Mouse (Mus musculus): ENCODE results near the gene Gm7954. TPM values are rescaled to one million over a fixed set of nuclear protein-coding genes. Genes with fewer than 3 reads are reported as not detected.
"Not testable (repeated sequence)": the region's sequence is repeated elsewhere in the genome, so short reads cannot be mapped to it uniquely, and the experiment has no call there.

Gene Gm7954
- total RNA-seq (2014; fragmentation: Nextera tagmentation) (not detected in 2 replicates), total RNA-seq (2017) (not detected in 2 replicates)

DNA sequence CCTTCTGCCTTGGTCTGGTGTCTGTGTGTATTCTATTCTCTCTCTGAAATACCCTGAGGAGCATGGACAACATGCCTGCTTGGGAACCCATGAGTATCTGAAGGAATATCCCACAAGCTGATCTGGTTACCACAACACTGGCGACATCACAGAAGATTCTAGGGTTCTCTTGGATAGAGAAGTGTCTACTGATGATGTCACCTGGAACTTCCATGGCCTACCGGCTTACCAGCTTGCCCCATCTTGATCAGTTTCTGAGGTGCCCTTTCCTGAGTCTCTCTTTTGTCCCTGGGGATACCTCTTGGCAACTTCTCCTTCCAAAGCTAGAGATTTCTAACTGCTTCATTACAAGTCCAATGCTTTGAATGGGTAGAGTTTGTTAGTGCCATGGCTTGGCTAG is at the start of gene Gm7954:
TSS of gene Gm7954 (minus strand) at position 101 of the 400 bp plus-strand sequence.
- not testable (repeated sequence) for ATAC-seq (replicated peaks; ENCODE audit: poor library complexity, severe bottlenecking)

DNA sequence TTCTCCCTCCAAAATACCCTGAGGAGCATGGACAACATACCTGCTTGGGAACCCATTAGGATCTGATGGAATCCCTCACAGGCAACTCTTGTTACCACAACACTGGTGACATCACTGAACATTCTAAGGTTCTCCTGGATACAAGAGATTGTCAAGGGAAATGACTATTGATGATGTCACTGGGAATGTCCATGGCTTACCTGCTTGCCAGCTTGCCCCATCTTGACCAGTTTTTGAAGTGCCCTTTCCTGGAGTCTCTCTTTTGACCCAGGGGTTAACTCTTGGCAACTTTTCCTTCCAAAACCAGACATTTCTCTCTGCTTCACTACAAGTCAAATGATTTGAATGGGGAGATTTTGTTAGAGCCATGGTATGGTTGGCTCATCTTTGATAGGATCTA is 36.1 kb upstream of the Gm7954 start, which contains the start of gene Gm3486:
TSS of gene Gm3486 (minus strand) at position 101 of the 400 bp plus-strand sequence.
- ATAC-seq (replicated peaks; ENCODE audit: poor library complexity, severe bottlenecking), result not testable (repeated sequence)

DNA sequence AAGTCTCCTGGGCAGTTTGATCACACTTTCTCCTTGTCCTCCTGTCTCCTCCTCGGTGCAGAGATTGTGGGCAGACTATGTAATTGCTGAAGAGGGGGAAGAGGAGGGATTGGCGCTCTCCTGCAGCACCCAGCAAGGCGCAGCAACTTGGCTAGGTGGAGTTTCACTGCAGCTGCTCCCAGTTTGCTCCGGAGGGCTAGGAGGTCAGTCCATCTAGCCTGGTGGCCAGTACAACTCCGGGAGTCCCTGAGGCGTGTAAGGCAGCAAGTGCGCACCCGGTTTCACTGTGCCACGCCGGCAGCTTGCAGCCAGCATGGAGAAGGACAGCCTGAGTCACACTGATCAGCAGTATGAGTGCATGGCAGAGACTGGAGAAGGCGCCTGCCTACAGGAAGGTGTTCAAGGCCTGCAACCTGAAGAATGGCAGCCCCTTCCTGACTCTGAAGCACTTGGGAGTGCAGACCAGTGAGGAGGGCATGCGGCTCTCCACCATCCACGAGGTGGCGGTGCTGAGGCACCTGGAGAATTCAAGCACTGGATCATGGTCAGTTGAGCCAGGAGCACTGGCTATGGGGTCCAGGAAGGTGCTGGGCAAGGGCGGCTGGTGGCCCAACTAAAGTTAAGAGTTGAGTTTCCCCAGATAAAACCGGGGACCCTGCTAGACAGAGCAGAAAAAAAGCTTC is 27.8 kb downstream of the Gm7954 start:
- not testable (repeated sequence) for ATAC-seq (replicated peaks; ENCODE audit: poor library complexity, severe bottlenecking)

DNA sequence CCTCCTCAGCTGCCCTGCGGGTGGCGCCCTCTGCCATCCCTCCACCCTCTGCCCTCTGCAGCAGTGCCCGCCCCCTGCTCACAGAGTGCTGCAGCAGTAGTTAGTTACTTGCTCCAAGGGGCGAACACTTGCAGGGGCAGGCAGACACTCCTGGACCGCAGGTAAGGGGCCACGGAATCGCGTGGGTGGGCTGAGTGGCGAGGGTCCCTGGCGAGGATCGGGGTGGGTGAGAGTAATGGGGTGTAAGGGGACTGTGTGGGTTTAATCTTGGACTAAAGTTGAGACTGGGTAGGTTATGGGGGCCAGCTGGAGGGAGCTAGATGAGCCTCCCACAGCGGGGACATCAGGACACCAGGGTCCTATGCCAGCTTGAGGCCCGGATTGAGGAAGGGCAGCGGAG is 28.6 kb downstream of the Gm7954 start:
- ATAC-seq (replicated peaks; ENCODE audit: poor library complexity, severe bottlenecking), result not testable (repeated sequence)

DNA sequence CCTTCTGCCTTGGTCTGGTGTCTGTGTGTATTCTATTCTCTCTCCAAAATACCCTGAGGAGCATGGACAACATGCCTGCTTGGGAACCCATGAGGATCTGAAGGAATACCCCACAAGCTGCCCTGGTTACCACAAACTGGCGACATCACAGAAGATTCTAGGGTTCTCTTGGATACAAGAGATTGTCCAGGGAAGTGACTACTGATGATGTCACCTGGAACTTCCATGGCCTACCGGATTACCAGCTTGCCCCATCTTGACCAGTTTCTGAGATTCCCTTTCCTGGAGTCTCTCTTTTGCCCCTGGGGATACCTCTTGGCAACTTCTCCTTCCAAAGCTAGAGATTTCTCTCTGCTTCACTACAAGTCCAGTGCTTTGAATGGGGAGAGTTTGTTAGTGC is 45.1 kb downstream of the Gm7954 start, which contains the start of gene Gm6482:
TSS of gene Gm6482 (minus strand) at position 101 of the 400 bp plus-strand sequence.
- ATAC-seq (replicated peaks; ENCODE audit: poor library complexity, severe bottlenecking), result not testable (repeated sequence)

Other genes with a start within 250 kb of the Gm7954 start
- not detected in 2 replicates for gene Gm2832, start 174.7 kb downstream of the Gm7954 start, total RNA-seq (2014; fragmentation: Nextera tagmentation)
- gene Gm2832, start 174.7 kb downstream of the Gm7954 start, total RNA-seq (2017), result not detected in 2 replicates
- gene Gm5798, start 104.9 kb downstream of the Gm7954 start, total RNA-seq (2014; fragmentation: Nextera tagmentation), result not detected in 2 replicates
- gene Gm5798, start 104.9 kb downstream of the Gm7954 start, total RNA-seq (2017), result not detected in 2 replicates
- gene Gm7945, start 67.1 kb downstream of the Gm7954 start, total RNA-seq (2014; fragmentation: Nextera tagmentation), result not detected in 2 replicates
- not detected in 2 replicates for gene Gm7945, start 67.1 kb downstream of the Gm7954 start, total RNA-seq (2017)
- not detected in 2 replicates for gene Gm6482, start 45.2 kb downstream of the Gm7954 start, total RNA-seq (2014; fragmentation: Nextera tagmentation)
- gene Gm6482, start 45.2 kb downstream of the Gm7954 start, total RNA-seq (2017), result not detected in 2 replicates
- gene Gm3486, start 36.0 kb upstream of the Gm7954 start, total RNA-seq (2014; fragmentation: Nextera tagmentation), result not detected in 2 replicates
- gene Gm3486, start 36.0 kb upstream of the Gm7954 start, total RNA-seq (2017), result not detected in 2 replicates
- gene Gm7970, start 102.1 kb upstream of the Gm7954 start, total RNA-seq (2014; fragmentation: Nextera tagmentation), result not detected in 2 replicates
- not detected in 2 replicates for gene Gm7970, start 102.1 kb upstream of the Gm7954 start, total RNA-seq (2017)
- not detected in 2 replicates for gene 1700049E17Rik2, start 119.7 kb upstream of the Gm7954 start, total RNA-seq (2014; fragmentation: Nextera tagmentation)
- gene 1700049E17Rik2, start 119.7 kb upstream of the Gm7954 start, total RNA-seq (2017), result not detected in 2 replicates
- not detected in 2 replicates for gene Gm3072, start 171.1 kb upstream of the Gm7954 start, total RNA-seq (2014; fragmentation: Nextera tagmentation)
- not detected in 2 replicates for gene Gm3072, start 171.1 kb upstream of the Gm7954 start, total RNA-seq (2017)
- not detected in 2 replicates for gene Gm3676, start 193.0 kb upstream of the Gm7954 start, total RNA-seq (2014; fragmentation: Nextera tagmentation)
- not detected in 2 replicates for gene Gm3676, start 193.0 kb upstream of the Gm7954 start, total RNA-seq (2017)
- not detected in 2 replicates for gene Gm8068, start 248.4 kb upstream of the Gm7954 start, total RNA-seq (2014; fragmentation: Nextera tagmentation)
- gene Gm8068, start 248.4 kb upstream of the Gm7954 start, total RNA-seq (2017), result not detected in 2 replicates